Mouse (Mus musculus) liver, embryonic 13.5 days (tissue): ENCODE measurements around the gene Ldhc. TPM values are rescaled to one million over a fixed set of nuclear protein-coding genes. Genes with fewer than 3 reads are reported as not detected.
A peak's percentile ranks its signal among the peaks of the same experiment; 100 is the strongest.

Source experiments
- ATAC-seq: fragments of 200-750 bp; cut with Nextera tagmentation; 2 replicates; pipeline ENCODE4 v1.8.0; 2017; ENCODE audit warnings: low read depth, mild to moderate bottlenecking, moderate number of reproducible peaks, moderate library complexity
- DNase-seq: peaks from one replicate; pipeline ENCODE4 v3.0.0; 2022
- H3K27ac ChIP-seq: fragments of 300-500 bp; sonication (generic); 2 replicates; pipeline ENCODE4 v1.5.1; 2015; ENCODE audit warnings: moderate library complexity, mild to moderate bottlenecking, inconsistent platforms
- H3K27me3 ChIP-seq: fragments of 300-500 bp; sonication (generic); 2 replicates; pipeline ENCODE4 v1.6.1; 2015; ENCODE audit warnings: mild to moderate bottlenecking, inconsistent platforms
- H3K36me3 ChIP-seq: fragments of 300-500 bp; sonication (generic); 2 replicates; pipeline ENCODE4 v1.6.1; 2015; ENCODE audit warnings: mild to moderate bottlenecking, inconsistent platforms
- H3K4me1 ChIP-seq: fragments of 300-500 bp; sonication (generic); replicated peaks from 2 replicates; pipeline ENCODE4 v1.6.1; 2015; ENCODE audit warnings: inconsistent platforms
- H3K4me2 ChIP-seq: fragments of 300-500 bp; sonication (generic); 2 replicates; pipeline ENCODE4 v1.6.1; 2015; ENCODE audit warnings: inconsistent platforms, mild to moderate bottlenecking, moderate library complexity
- H3K4me3 ChIP-seq: fragments of 300-500 bp; sonication (generic); replicated peaks from 2 replicates; pipeline ENCODE4 v1.5.1; 2015; ENCODE audit warnings: mild to moderate bottlenecking, inconsistent platforms
- H3K9ac ChIP-seq: fragments of 300-500 bp; sonication (generic); 2 replicates; pipeline ENCODE4 v1.6.1; 2015; ENCODE audit warnings: mild to moderate bottlenecking, inconsistent platforms
- H3K9me3 ChIP-seq: fragments of 300-500 bp; sonication (generic); replicated peaks from 2 replicates; pipeline ENCODE4 v1.6.1; 2016; ENCODE audit warnings: inconsistent platforms
- WGBS: fragments of 180-500 bp; shearing (Covaris S2); methylation state at CpG from one replicate; pipeline ENCODE4 v1.1.7; 2015; ENCODE audit not compliant: insufficient replicate concordance; 5-methylcytosine and 5-hydroxymethylcytosine counted together
- polyA plus RNA-seq: library from polyadenylated mRNA; unstranded; fragments of >200 nt; fragmentation: Nextera tagmentation; extraction: Ambion mirVana; gene quantifications from 2 replicates; pipeline ENCODE4 v1.2.1, GENCODE M21; 2015

The Ldhc gene
- polyA plus RNA-seq, 1 experiment from 2014 or later: 0.55 TPM

GRCm38 (mm10) chr7:46919551-46920176 is 58.7 kb downstream of the Ldhc start, which contains the start of gene Tsg101:
TSS of gene Tsg101 (minus strand) at chr7:46919969.
- WGBS: under 1% methylated on average over 73 of the region's 75 CpGs
- DNase-seq (peak; percentile 85), ATAC-seq (peak; percentile 93)
- Histone ChIP-seq H3K4me2 (peak within 1 kb of the TSS; percentile 83), H3K9ac (peak within 1 kb of the TSS; percentile 93), H3K27me3 (no peaks in the 10 kb centered on the region), H3K27ac (peak within 1 kb of the TSS; percentile 93), H3K9me3 (no peaks in the 10 kb centered on the region), H3K4me1 (peaks cover 39% of the 10 kb centered on the region), H3K36me3 (peaks cover 2% of the 10 kb centered on the region; the same call in 1 of the 2 replicates), H3K4me3 (peak within 1 kb of the TSS; percentile 94)

DNA sequence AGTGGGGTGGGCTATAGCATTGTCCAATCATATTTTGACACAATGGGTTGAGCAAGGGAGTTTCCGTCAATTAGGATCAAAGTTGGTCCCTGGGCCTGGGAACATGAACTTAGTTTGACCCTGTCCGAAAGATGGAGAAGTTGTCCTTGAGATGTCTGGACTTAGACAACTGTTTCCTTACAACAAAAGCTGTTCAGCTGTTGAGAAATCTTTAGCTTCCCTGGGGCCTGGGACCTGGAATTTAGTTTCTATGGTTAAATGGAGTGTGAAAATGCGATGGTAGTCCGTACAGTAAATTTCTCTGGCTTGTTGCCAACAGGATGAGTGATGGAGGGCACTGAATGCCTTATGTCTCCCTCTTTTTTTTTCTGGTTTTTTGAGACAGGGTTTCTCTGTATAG is 61.1 kb downstream of the Ldhc start:
- Histone ChIP-seq H3K27me3 (no peaks in the 10 kb centered on the region), H3K4me3 (no peak overlapping the region), H3K4me1 (peaks cover 27% of the 10 kb centered on the region), H3K36me3 (peaks cover 4% of the 10 kb centered on the region; the same call in 1 of the 2 replicates), H3K27ac (no peak overlapping the region), H3K4me2 (no peak overlapping the region), H3K9ac (no peak overlapping the region), H3K9me3 (no peaks in the 10 kb centered on the region)
- no peak for ATAC-seq
- DNase-seq: no peak
- 74% methylated on average over 4 of the region's 4 CpGs for WGBS

Other genes starting within 250 kb of the Ldhc start
- gene Sergef, start 221.4 kb upstream of the Ldhc start, polyA plus RNA-seq: 6.8 and 7.5 TPM in 2 replicates
- gene Tph1, start 188.7 kb upstream of the Ldhc start, polyA plus RNA-seq: not detected in 2 replicates
- 17.2 and 20.3 TPM in 2 replicates for gene Saal1, start 150.5 kb upstream of the Ldhc start, polyA plus RNA-seq
- gene Saa3, start 145.5 kb upstream of the Ldhc start, polyA plus RNA-seq: 1.1 and 1.2 TPM in 2 replicates
- 2.7 and 3.6 TPM in 2 replicates for gene Saa4, start 128.6 kb upstream of the Ldhc start, polyA plus RNA-seq
- gene Saa1, start 118.2 kb upstream of the Ldhc start, polyA plus RNA-seq: 0.23 TPM in 1 of 2 replicates, not detected in the other
- not detected in 2 replicates for gene Saa2, start 109.4 kb upstream of the Ldhc start, polyA plus RNA-seq
- 5.8 and 8.2 TPM in 2 replicates for gene Hps5, start 65.1 kb upstream of the Ldhc start, polyA plus RNA-seq
- 42.2 and 53.1 TPM in 2 replicates for gene Gtf2h1, start 65.1 kb upstream of the Ldhc start, polyA plus RNA-seq
- 1,268 and 1,277 TPM in 2 replicates for gene Ldha, start 19.7 kb upstream of the Ldhc start, polyA plus RNA-seq
- 63.2 and 78.5 TPM in 2 replicates for gene Tsg101, start 58.8 kb downstream of the Ldhc start, polyA plus RNA-seq
- gene Uevld, start 97.3 kb downstream of the Ldhc start, polyA plus RNA-seq: 5.3 and 6.2 TPM in 2 replicates
- gene Gm9999, start 122.4 kb downstream of the Ldhc start, polyA plus RNA-seq: not detected in 2 replicates
- 10.6 and 13.1 TPM in 2 replicates for gene Spty2d1, start 147.2 kb downstream of the Ldhc start, polyA plus RNA-seq
- gene Tmem86a, start 189.4 kb downstream of the Ldhc start, polyA plus RNA-seq: 23.8 and 23.9 TPM in 2 replicates